Mouse (Mus musculus): ENCODE data around the gene 5031439G07Rik.
A peak's percentile ranks its signal among the peaks of the same experiment; 100 is the strongest.

DNA sequence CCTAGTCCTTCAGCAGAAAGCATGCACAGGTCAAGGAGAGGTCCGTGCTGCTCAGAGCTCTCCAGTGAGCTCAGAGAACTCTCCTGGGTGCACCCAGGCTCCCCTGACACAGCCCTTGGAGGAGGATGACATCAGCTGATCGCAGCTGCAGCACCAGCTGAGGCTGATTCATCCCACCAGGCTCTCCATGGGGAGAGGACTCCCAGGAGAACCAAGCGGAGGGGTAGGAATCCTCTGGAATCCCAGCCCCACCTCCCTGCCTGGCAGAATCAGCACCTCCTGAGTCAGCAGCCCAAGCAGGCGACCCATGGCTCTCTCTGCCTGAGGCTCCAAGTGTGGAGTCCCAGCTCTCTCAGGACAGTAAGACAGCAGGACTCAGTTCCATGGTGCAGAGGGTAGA is 12.6 kb downstream of the 5031439G07Rik start:
- TF ChIP-seq CTCF (IDR thresholded peaks at IDR 0.05; ENCODE audit: extremely low read depth, insufficient read depth, low read length) (no peak), POLR2A (IDR thresholded peaks at IDR 0.05; ENCODE audit: extremely low read depth, insufficient read depth, low read length) (peak; percentile 40; the same call in 1 of the 2 replicates)
